Mouse (Mus musculus): ENCODE data around the gene Nfatc4. TPM values are rescaled to one million over a fixed set of nuclear protein-coding genes. Genes with fewer than 3 reads are reported as not detected.

The Nfatc4 gene
- polyA plus RNA-seq (2015; fragmentation: Nextera tagmentation; extraction: Ambion mirVana) = 6.7 and 7.0 TPM in 2 replicates

- H3K4me1 ChIP-seq (ENCODE audit: control insufficient read depth, insufficient read depth, low read length) = peaks cover 26% of the 10 kb centered on the region
- WGBS = 0% methylated on average over 36 of the region's 46 CpGs
- peak within 1 kb of the TSS; percentile 89 for H3K4me2 ChIP-seq (ENCODE audit: low read length)
- H3K36me3 ChIP-seq (ENCODE audit: control insufficient read depth, insufficient read depth, low read length) = no peaks in the 10 kb centered on the region
- peak; percentile 75 for ATAC-seq
- H3K27me3 ChIP-seq (ENCODE audit: control insufficient read depth, insufficient read depth, low read depth, low read length) = peaks cover 13% of the 10 kb centered on the region
- H3K9ac ChIP-seq (ENCODE audit: low read depth, low read length) = peak within 1 kb of the TSS; percentile 83
- peak within 1 kb of the TSS; percentile 70 for H3K27ac ChIP-seq (ENCODE audit: low read length)
- H3K9me3 ChIP-seq (replicated peaks; ENCODE audit: control insufficient read depth, low read length, poor library complexity, severe bottlenecking) = no peaks in the 10 kb centered on the region
- peak within 1 kb of the TSS; percentile 52 for H3K4me3 ChIP-seq (ENCODE audit: low read depth, low read length)
Observed at GRCm38 (mm10) chr14:55822991-55823762, at the start of gene Nfatc4. TSS of gene Nfatc4 (plus strand) at chr14:55823144.

GRCm38 (mm10) chr14:55776711-55777110 lies 46.2 kb upstream of the Nfatc4 start:
- Histone ChIP-seq H3K27ac (ENCODE audit: low read length) (no peak overlapping the region), H3K4me1 (ENCODE audit: control insufficient read depth, insufficient read depth, low read length) (no peaks in the 10 kb centered on the region), H3K4me3 (ENCODE audit: low read depth, low read length) (no peak overlapping the region), H3K36me3 (ENCODE audit: control insufficient read depth, insufficient read depth, low read length) (no peaks in the 10 kb centered on the region), H3K27me3 (ENCODE audit: control insufficient read depth, insufficient read depth, low read depth, low read length) (peaks cover 8% of the 10 kb centered on the region), H3K9ac (ENCODE audit: low read depth, low read length) (no peak overlapping the region), H3K9me3 (replicated peaks; ENCODE audit: control insufficient read depth, low read length, poor library complexity, severe bottlenecking) (no peaks in the 10 kb centered on the region), H3K4me2 (ENCODE audit: low read length) (no peak overlapping the region)
- WGBS = 78% methylated on average over 7 of the region's 7 CpGs
- no peak for ATAC-seq

GRCm38 (mm10) chr14:55777176-55777575 lies 45.8 kb upstream of the Nfatc4 start:
- H3K4me1 ChIP-seq (ENCODE audit: control insufficient read depth, insufficient read depth, low read length) = no peaks in the 10 kb centered on the region
- H3K9ac ChIP-seq (ENCODE audit: low read depth, low read length) = no peak overlapping the region
- WGBS = 56% methylated on average over 3 of the region's 3 CpGs
- H3K36me3 ChIP-seq (ENCODE audit: control insufficient read depth, insufficient read depth, low read length) = no peaks in the 10 kb centered on the region
- H3K4me3 ChIP-seq (ENCODE audit: low read depth, low read length) = no peak overlapping the region
- peaks cover 13% of the 10 kb centered on the region for H3K27me3 ChIP-seq (ENCODE audit: control insufficient read depth, insufficient read depth, low read depth, low read length)
- ATAC-seq = no peak
- H3K4me2 ChIP-seq (ENCODE audit: low read length) = no peak overlapping the region
- H3K9me3 ChIP-seq (replicated peaks; ENCODE audit: control insufficient read depth, low read length, poor library complexity, severe bottlenecking) = no peaks in the 10 kb centered on the region
- no peak overlapping the region for H3K27ac ChIP-seq (ENCODE audit: low read length)

- H3K27ac ChIP-seq (ENCODE audit: low read length) = no peak overlapping the region
- H3K9ac ChIP-seq (ENCODE audit: low read depth, low read length) = no peak overlapping the region
- H3K27me3 ChIP-seq (ENCODE audit: control insufficient read depth, insufficient read depth, low read depth, low read length) = peaks cover 19% of the 10 kb centered on the region
- no peaks in the 10 kb centered on the region for H3K36me3 ChIP-seq (ENCODE audit: control insufficient read depth, insufficient read depth, low read length)
- ATAC-seq = no peak
- no peaks in the 10 kb centered on the region for H3K4me1 ChIP-seq (ENCODE audit: control insufficient read depth, insufficient read depth, low read length)
- H3K4me2 ChIP-seq (ENCODE audit: low read length) = no peak overlapping the region
- H3K9me3 ChIP-seq (replicated peaks; ENCODE audit: control insufficient read depth, low read length, poor library complexity, severe bottlenecking) = no peaks in the 10 kb centered on the region
- no peak overlapping the region for H3K4me3 ChIP-seq (ENCODE audit: low read depth, low read length)
- WGBS = 87% methylated on average over 11 of the region's 11 CpGs
Observed at GRCm38 (mm10) chr14:55777806-55778205, 45.1 kb upstream of the Nfatc4 start.

DNA sequence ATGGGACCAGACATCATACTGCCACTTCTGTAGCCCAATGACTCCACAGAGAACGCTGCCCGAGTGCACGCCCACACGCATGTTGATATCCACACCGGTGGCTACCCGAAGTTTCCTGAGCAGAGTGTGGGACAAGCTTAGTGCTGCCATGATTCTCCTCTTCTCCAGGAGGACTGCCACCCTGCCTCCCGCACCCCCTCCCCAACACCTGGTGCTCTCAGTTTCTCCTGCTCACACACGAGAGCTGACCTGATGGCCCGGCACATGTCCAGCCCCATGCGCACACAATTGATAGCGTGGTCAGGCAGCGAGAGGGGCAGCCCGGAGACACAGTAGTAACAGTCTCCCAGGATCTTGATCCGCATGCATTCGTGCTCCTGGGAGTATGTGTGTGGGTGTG lies 44.3 kb upstream of the Nfatc4 start:
- Histone ChIP-seq H3K27ac (ENCODE audit: low read length) (no peak overlapping the region), H3K4me1 (ENCODE audit: control insufficient read depth, insufficient read depth, low read length) (peaks cover 2% of the 10 kb centered on the region; the same call in 1 of the 2 replicates), H3K27me3 (ENCODE audit: control insufficient read depth, insufficient read depth, low read depth, low read length) (peaks cover 19% of the 10 kb centered on the region), H3K9me3 (replicated peaks; ENCODE audit: control insufficient read depth, low read length, poor library complexity, severe bottlenecking) (no peaks in the 10 kb centered on the region), H3K4me3 (ENCODE audit: low read depth, low read length) (no peak overlapping the region), H3K4me2 (ENCODE audit: low read length) (no peak overlapping the region), H3K36me3 (ENCODE audit: control insufficient read depth, insufficient read depth, low read length) (no peaks in the 10 kb centered on the region), H3K9ac (ENCODE audit: low read depth, low read length) (no peak overlapping the region)
- ATAC-seq = no peak
- 90% methylated on average over 15 of the region's 15 CpGs for WGBS

DNA sequence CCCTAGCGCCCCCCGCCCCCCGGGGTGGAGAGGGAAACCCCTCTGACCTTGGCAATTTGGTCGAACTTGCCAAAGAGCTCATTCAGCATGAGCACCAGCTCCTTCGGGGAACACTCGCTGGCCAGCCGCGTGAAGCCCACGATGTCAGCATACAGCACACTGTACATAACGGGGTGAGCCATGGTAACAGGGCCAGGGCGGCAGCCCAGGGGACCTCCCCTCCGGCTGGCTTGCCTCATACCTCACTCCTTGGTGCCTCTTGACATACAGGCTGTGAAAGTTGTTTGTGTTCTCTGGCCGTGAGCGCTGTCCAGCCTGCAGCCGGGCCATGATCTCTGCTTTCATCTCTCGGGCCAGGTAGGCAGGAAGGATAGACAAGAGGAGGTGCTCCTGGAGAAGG lies 43.3 kb upstream of the Nfatc4 start:
- WGBS = 69% methylated on average over 16 of the region's 16 CpGs
- no peak overlapping the region for H3K27ac ChIP-seq (ENCODE audit: low read length)
- H3K9me3 ChIP-seq (replicated peaks; ENCODE audit: control insufficient read depth, low read length, poor library complexity, severe bottlenecking) = no peaks in the 10 kb centered on the region
- no peaks in the 10 kb centered on the region for H3K36me3 ChIP-seq (ENCODE audit: control insufficient read depth, insufficient read depth, low read length)
- peaks cover 24% of the 10 kb centered on the region for H3K27me3 ChIP-seq (ENCODE audit: control insufficient read depth, insufficient read depth, low read depth, low read length)
- H3K4me1 ChIP-seq (ENCODE audit: control insufficient read depth, insufficient read depth, low read length) = peaks cover 5% of the 10 kb centered on the region; the same call in 1 of the 2 replicates
- H3K4me3 ChIP-seq (ENCODE audit: low read depth, low read length) = no peak overlapping the region
- no peak for ATAC-seq
- H3K9ac ChIP-seq (ENCODE audit: low read depth, low read length) = no peak overlapping the region
- H3K4me2 ChIP-seq (ENCODE audit: low read length) = no peak overlapping the region

DNA sequence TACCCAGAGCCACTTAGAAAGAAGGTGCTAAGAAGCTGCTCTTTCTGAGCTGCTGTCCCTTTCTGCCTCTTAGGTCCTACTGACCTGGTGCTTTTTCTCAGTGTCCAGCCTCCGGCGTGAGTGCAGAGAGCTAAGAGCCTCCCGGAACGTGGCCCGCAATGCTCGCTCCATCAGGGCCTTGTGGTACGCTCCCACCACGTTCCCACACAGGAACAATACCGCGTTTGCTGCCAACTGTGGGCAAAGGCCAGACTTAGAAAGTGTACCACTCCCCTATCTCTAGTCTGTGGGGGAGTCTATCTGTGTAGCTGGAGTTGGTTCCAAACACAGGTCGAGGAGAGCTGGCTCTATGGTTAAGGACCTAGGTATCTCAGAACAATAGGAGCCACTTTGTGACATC lies 42.2 kb upstream of the Nfatc4 start:
- H3K9me3 ChIP-seq (replicated peaks; ENCODE audit: control insufficient read depth, low read length, poor library complexity, severe bottlenecking) = no peaks in the 10 kb centered on the region
- no peaks in the 10 kb centered on the region for H3K36me3 ChIP-seq (ENCODE audit: control insufficient read depth, insufficient read depth, low read length)
- H3K4me1 ChIP-seq (ENCODE audit: control insufficient read depth, insufficient read depth, low read length) = peaks cover 5% of the 10 kb centered on the region; the same call in 1 of the 2 replicates
- H3K27ac ChIP-seq (ENCODE audit: low read length) = no peak overlapping the region
- no peak overlapping the region for H3K9ac ChIP-seq (ENCODE audit: low read depth, low read length)
- no peak overlapping the region for H3K4me3 ChIP-seq (ENCODE audit: low read depth, low read length)
- WGBS = 83% methylated on average over 11 of the region's 11 CpGs
- no peak overlapping the region for H3K4me2 ChIP-seq (ENCODE audit: low read length)
- peaks cover 35% of the 10 kb centered on the region for H3K27me3 ChIP-seq (ENCODE audit: control insufficient read depth, insufficient read depth, low read depth, low read length)
- no peak for ATAC-seq

- Histone ChIP-seq H3K4me2 (ENCODE audit: low read length) (peak overlapping the region; percentile 50), H3K4me1 (ENCODE audit: control insufficient read depth, insufficient read depth, low read length) (peaks cover 5% of the 10 kb centered on the region; the same call in 1 of the 2 replicates), H3K27ac (ENCODE audit: low read length) (no peak overlapping the region), H3K4me3 (ENCODE audit: low read depth, low read length) (peak overlapping the region; percentile 21; the same call in 1 of the 2 replicates), H3K36me3 (ENCODE audit: control insufficient read depth, insufficient read depth, low read length) (no peaks in the 10 kb centered on the region), H3K27me3 (ENCODE audit: control insufficient read depth, insufficient read depth, low read depth, low read length) (peaks cover 41% of the 10 kb centered on the region), H3K9ac (ENCODE audit: low read depth, low read length) (peak overlapping the region; percentile 39), H3K9me3 (replicated peaks; ENCODE audit: control insufficient read depth, low read length, poor library complexity, severe bottlenecking) (no peaks in the 10 kb centered on the region)
- 16% methylated on average over 14 of the region's 14 CpGs for WGBS
- peak; percentile 82 for ATAC-seq
Observed at GRCm38 (mm10) chr14:55781310-55781709, 41.6 kb upstream of the Nfatc4 start.

- Histone ChIP-seq H3K9ac (ENCODE audit: low read depth, low read length) (no peak overlapping the region), H3K36me3 (ENCODE audit: control insufficient read depth, insufficient read depth, low read length) (no peaks in the 10 kb centered on the region), H3K4me3 (ENCODE audit: low read depth, low read length) (no peak overlapping the region), H3K27me3 (ENCODE audit: control insufficient read depth, insufficient read depth, low read depth, low read length) (peaks cover 52% of the 10 kb centered on the region), H3K4me2 (ENCODE audit: low read length) (no peak overlapping the region), H3K4me1 (ENCODE audit: control insufficient read depth, insufficient read depth, low read length) (peaks cover 5% of the 10 kb centered on the region; the same call in 1 of the 2 replicates), H3K27ac (ENCODE audit: low read length) (no peak overlapping the region), H3K9me3 (replicated peaks; ENCODE audit: control insufficient read depth, low read length, poor library complexity, severe bottlenecking) (no peaks in the 10 kb centered on the region)
- ATAC-seq = no peak
- WGBS = 60% methylated on average over 9 of the region's 9 CpGs
Observed at GRCm38 (mm10) chr14:55782361-55782960, 40.5 kb upstream of the Nfatc4 start.

Data from midbrain, embryonic 16.5 days (tissue).